ENCODE assay signal across 13 mouse cellular contexts in the genomic region with DNA sequence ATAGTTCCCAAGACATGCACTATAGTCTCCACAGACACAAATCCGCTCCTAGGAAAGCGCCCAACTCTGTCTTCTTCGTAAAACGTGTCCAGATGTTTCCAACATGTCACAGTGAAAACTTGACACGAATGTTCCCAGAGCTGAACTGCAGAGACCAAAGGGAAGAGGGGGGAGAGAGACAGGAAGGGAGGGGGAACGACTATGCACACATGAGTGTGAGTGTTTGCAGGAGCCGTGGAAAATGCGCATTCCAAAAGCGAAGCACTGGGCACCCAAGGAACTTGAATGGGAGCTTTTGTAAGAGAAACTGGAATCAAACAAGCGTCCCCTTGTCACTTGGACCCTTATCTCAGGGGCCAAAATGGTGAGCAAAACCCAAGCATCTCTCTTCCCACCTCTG.
DNase-seq lines count a peak whose midpoint lies in the region; ATAC-seq and TF ChIP-seq lines count a peak whose summit lies in the region.
"Had no signal": no experiment of that assay in that cellular context is flagged by ENCODE, and none has a peak within 500 bp of the region (broad histone marks: within the 10 kb centered on the region; RNA-seq: fewer than 3 reads in every experiment).

No protein-coding gene starts in this region.

- WGBS in lung, embryonic 14.5 days: 12% methylated on average over 10 of the region's 10 CpGs
- 38% methylated on average over 10 of the region's 10 CpGs for WGBS in lung, adult 2 months
- 22% methylated on average over 10 of the region's 10 CpGs for WGBS in embryonic facial prominence, embryonic 14.5 days

- peak; percentile 70; the same call in 1 of the 2 replicates for ATAC-seq in lung, embryonic 14.5 days (ENCODE audit: insufficient read depth)
- ATAC-seq in embryonic facial prominence, embryonic 14.5 days (ENCODE audit: low read depth): no peak; the same call in 1 of the 2 replicates
- ATAC-seq: CD4-positive, CD25-positive, alpha-beta regulatory T cell, adult 4 months; forebrain, embryonic 15.5 days had no signal

- H3K9me3 ChIP-seq in lung, embryonic 14.5 days (ENCODE audit: low read depth, low read length): no peaks in the 10 kb centered on the region
- no peaks in the 10 kb centered on the region for H3K9me3 ChIP-seq in embryonic facial prominence, embryonic 14.5 days (ENCODE audit: control insufficient read depth, low read length)
- H3K9me3 ChIP-seq: forebrain, embryonic 15.5 days had no signal

- no peaks in the 10 kb centered on the region for H3K4me1 ChIP-seq in lung, embryonic 14.5 days (ENCODE audit: insufficient read depth)
- H3K4me1 ChIP-seq in lung, adult 2 months (ENCODE audit: control insufficient read depth, insufficient read depth, low read length): no peaks in the 10 kb centered on the region
- H3K4me1 ChIP-seq in embryonic facial prominence, embryonic 14.5 days (ENCODE audit: control insufficient read depth, insufficient read depth, low read length): peaks cover 18% of the 10 kb centered on the region

- H3K9ac ChIP-seq in lung, embryonic 14.5 days: no peak overlapping the region
- H3K9ac ChIP-seq in embryonic facial prominence, embryonic 14.5 days (ENCODE audit: low read depth, low read length): no peak overlapping the region
- H3K9ac ChIP-seq: forebrain, embryonic 15.5 days had no signal

- TF ChIP-seq CTCF in lung, embryonic 14.5 days (IDR thresholded peaks at IDR 0.05; ENCODE audit: low read depth): no peak
- no peak for TF ChIP-seq CTCF in lung, adult 2 months (IDR thresholded peaks at IDR 0.05; ENCODE audit: insufficient read depth, low read length)

- intact Hi-C loops in heart, postnatal 36 days (cut with DNase I): loop anchor here (5.0 kb wide), 1 partner anchor 42 kb away; no protein-coding TSS in a partner anchor

- H3K36me3 ChIP-seq in lung, embryonic 14.5 days (ENCODE audit: insufficient read depth): no peaks in the 10 kb centered on the region
- no peaks in the 10 kb centered on the region for H3K36me3 ChIP-seq in embryonic facial prominence, embryonic 14.5 days (ENCODE audit: control insufficient read depth, insufficient read depth, low read length)
- H3K36me3 ChIP-seq: forebrain, embryonic 15.5 days had no signal

- peak; percentile 74 for DNase-seq in lung, embryonic 14.5 days
- DNase-seq in lung, adult 2 months: no peak
- DNase-seq in embryonic facial prominence, embryonic 14.5 days (ENCODE audit: low spot score): peak; percentile 70
- DNase-seq in heart, postnatal 36 days: peak; percentile 11 to 15
- peak; percentile 4 for DNase-seq in lung, postnatal 14 days
- no peak for DNase-seq in cerebellum, adult 8-10 months
- DNase-seq in frontal cortex, postnatal 25 days (ENCODE audit: low spot score in 2 of 2): no peak
- DNase-seq in right cerebral cortex, adult 2 months (ENCODE audit: low spot score in 2 of 2): no peak
- DNase-seq: cerebellum, postnatal 36 days; right cerebral cortex, postnatal 14 days had no signal

- peak overlapping the region; percentile 34 for H3K4me2 ChIP-seq in lung, embryonic 14.5 days
- peak overlapping the region; percentile 43 for H3K4me2 ChIP-seq in embryonic facial prominence, embryonic 14.5 days (ENCODE audit: low read depth, low read length)
- H3K4me2 ChIP-seq: forebrain, embryonic 15.5 days had no signal

- no peak for TF ChIP-seq POLR2A in lung, adult 2 months (IDR thresholded peaks at IDR 0.05; ENCODE audit: borderline replicate concordance, extremely low read depth, low read depth, low read length)

- peak overlapping the region; percentile 42; the same call in 1 of the 2 replicates for H3K27ac ChIP-seq in lung, embryonic 14.5 days (ENCODE audit: low read depth)
- H3K27ac ChIP-seq in embryonic facial prominence, embryonic 14.5 days (replicated peaks; ENCODE audit: low read depth, low read length): peak overlapping the region; percentile 28; the same call in 1 of the 2 replicates
- H3K27ac ChIP-seq: forebrain, embryonic 15.5 days; left cerebral cortex, adult 2 months had no signal

- no peak overlapping the region for H3K4me3 ChIP-seq in lung, embryonic 14.5 days (ENCODE audit: low read depth, low read length)
- H3K4me3 ChIP-seq in lung, adult 2 months (replicated peaks; ENCODE audit: extremely low read depth, low read depth, low read length): no peak overlapping the region
- no peak overlapping the region for H3K4me3 ChIP-seq in embryonic facial prominence, embryonic 14.5 days (ENCODE audit: low read depth, low read length)
- H3K4me3 ChIP-seq: forebrain, embryonic 15.5 days; left cerebral cortex, adult 2 months had no signal

- no peaks in the 10 kb centered on the region for H3K27me3 ChIP-seq in lung, embryonic 14.5 days (ENCODE audit: insufficient read depth, low read length)
- no peaks in the 10 kb centered on the region for H3K27me3 ChIP-seq in embryonic facial prominence, embryonic 14.5 days (replicated peaks; ENCODE audit: control insufficient read depth, insufficient read depth, low read length)
- H3K27me3 ChIP-seq: forebrain, embryonic 15.5 days had no signal

Comparison
In these comparisons a context has a peak if more than half of its experiments do, and no peak if none do; other contexts are left out.
1. DNase-seq: peak in lung, embryonic 14.5 days (single experiment), embryonic facial prominence, embryonic 14.5 days (single experiment), heart, postnatal 36 days (2 of 2) and lung, postnatal 14 days (single experiment); none in lung, adult 2 months (single experiment), cerebellum, adult 8-10 months (single experiment), frontal cortex, postnatal 25 days (0 of 2) and right cerebral cortex, adult 2 months (0 of 2).